Mouse (Mus musculus) embryo, embryonic 11 days (tissue): ENCODE results near the gene Spag16.

Experiments used
- DNase-seq: peaks from one replicate; pipeline ENCODE4 v3.0.0-alpha.2; 2015

Spag16 gene

DNA sequence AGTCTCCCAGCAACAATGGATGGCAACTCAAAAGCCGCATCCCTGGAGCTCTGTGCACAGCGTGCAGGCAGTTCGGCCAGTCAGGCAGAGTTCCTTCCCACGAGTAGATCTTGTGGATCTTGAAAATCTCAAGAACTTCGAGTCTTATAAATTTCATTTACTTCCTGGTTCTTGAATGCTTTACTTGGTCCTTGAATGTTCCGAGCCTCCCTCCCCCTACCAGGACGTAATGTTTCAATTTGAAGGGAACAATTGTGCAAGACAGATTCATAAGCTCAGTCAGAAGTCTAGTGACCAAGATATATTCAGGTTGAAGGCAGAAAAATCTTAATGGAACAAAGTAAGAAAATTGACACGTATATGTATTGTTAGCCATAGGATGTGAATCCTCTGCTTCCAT is 277.9 kb downstream of the Spag16 start:
- DNase-seq: no peak

DNA sequence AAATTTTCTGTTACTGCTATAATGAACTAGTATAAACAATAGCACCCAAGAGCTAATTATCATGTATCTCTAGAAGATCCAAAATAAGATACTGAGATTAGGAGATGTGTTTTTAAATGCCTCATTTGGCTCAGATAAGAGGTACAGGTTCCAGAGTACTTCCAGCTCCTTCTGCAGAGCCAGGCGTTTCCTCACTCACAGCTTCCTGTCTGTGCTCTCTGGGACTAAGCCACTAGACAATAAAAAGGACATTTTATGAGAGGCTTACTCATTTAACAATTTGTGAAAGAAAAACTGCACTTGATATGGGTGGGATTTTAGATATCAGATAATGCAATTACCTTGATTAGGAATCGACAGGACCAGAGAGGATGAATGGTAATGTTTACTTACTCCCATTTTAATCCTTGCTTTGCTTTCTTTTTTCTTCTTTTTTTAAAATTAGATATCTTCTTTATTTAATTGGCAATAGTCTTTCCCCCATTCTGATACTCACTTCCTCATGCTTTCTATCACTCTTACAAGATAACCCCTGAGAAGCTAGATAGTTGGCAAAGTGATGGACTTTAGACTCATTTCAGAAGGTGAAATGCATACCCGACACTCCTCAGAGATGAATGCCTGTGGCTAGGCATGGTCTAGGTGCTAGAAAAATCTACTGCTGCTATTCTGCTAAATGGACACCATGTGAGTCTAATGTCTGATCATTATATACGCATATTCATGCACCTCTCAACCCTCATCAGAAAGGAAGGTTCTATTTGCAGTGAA is 289.6 kb downstream of the Spag16 start:
- DNase-seq: no peak

DNA sequence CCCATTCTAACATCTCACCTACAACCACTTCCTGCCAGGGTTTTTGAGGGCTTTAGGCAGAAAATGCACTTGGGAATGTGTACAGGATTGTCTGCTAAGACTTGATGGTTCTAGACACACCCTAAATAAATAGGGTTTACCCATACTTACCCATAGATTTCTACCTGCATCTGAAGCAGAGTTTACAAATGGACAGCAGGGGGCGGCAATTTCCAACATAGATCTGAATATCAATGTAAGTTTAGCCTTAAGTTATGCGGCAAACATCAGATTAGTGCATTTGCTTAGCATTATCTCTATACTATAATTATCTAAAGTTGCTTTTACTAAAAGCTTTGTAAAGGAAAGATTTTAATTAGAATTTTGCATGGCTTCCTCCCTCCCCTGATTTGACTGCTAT is 301.3 kb downstream of the Spag16 start:
- peak; percentile 33 for DNase-seq

DNA sequence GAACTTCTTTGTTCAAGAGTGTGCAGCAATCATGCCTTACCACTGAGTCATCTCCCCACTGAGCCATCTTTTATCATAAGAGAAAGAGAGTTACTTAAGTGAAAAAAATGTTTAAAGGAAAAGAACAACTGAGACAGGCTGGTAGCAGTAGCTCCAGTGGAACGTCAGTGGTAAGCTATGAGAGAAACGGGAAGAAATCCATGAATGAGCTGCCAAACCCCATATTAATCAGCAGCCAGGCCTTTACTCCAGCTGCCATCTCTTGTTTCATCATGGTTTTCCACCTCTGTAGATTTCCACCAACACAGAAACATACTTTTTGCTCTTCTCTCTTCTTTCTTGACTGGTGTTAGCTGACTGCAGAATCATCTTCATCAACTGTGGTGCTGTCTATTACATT is 308.8 kb downstream of the Spag16 start:
- no peak for DNase-seq

DNA sequence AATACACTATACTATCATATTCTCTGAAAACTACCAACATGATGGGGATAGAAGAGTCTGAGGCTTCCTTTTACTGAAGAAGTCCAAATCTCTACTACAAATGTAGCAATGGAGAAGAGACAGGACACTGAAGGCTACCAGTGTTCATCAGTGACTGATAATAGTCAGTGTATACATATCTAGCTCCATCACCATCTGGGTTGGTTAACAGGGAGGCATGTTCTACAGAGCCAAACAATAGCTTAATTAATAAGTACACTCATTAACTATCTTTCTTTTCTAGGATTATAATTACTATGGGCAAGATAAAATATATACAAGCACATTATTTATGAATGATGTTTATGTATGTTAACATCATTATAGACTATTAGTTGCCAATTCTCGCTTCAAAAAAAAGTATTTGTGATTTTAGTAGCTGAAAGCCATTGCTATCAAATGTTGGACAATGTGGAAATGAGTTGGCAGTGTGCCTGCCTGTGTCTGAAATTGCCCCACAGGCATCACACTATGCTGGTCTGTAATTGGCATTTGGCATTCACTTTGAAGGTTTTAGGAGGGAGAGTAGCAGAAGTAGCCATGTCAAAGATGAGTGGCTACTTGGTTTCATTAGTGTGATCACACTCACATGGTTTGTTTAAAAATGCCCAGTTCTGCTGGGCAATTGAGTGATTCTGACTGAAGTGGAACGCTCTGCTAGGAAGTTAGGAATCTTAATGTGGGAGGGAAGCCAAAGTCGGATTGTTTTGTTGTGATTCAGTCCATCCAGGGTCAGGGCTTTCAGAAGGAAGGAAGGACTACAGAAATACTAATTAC is 338.8 kb downstream of the Spag16 start:
- no peak for DNase-seq

DNA sequence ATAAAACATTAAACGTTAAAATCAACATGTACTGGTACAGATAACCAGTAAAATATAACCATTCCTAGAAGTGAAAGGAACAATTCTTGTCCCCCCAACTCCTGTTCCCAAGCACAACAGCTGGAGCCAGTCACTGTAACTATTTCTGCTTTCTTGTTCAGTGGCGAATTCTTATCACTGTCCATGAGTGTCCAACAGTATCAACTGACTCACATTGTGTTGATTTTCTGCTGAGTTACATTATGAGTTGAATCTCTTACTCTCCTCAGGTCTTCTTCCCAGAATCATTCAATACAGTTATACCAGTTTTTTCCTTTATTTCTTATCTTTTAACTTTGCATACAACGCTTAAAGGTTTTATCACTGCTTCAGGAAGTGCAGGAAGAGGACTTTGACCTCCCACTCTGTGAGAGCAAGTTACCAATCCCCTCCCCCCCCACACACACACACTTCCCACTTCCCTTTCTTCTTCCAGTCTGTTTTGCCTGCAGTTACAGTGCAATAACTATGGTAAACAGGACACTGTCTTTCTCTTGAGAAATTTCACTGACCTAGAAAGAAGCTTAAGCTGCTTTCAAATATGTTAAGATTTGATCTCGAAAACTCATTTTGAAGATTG is 353.5 kb downstream of the Spag16 start:
- DNase-seq: no peak

DNA sequence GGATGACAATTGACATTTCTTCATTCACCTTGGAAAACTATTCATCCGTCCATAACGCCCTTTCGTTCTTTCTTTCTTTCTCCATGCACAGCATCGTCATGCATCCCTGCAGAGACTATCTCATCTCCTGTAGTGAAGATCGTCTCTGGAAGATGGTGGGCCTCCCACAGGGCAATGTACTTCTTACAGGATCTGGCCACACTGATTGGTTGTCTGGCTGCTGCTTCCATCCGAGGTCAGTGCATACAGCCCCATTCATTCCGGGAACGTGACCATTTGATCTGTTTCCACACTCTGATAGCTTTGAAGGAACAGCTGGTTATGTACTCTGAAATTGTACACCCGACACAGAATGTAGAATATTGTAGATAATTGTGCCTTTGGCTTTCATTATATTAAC is 438.0 kb downstream of the Spag16 start:
- no peak for DNase-seq

DNA sequence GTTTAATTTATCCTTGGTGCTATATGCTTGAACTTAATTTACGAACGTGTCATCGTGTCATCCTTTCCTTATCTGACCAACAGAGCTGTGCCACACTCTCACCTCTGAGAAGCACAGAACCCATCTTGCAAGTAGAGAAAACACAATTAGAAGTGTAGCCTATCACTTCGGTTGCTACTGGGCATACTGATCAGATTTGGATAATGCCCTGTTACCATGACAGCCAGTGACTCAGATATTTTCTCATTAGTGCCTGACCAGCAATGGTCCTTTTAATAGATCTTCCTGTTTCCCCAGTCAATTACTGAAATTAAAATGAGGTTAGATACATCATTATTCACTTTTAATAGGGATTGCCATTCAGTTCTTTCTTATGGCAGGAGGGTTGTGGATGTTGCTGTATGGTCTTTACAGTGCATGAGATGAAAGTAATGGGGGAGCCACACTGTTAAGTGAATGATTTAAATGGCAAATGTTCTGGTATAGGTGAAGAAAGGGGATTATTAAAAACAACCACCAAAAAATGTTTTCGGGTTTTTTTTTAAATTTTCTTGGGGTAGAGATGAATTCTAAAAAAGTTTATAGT is 439.2 kb downstream of the Spag16 start:
- peak; percentile 7 for DNase-seq

DNA sequence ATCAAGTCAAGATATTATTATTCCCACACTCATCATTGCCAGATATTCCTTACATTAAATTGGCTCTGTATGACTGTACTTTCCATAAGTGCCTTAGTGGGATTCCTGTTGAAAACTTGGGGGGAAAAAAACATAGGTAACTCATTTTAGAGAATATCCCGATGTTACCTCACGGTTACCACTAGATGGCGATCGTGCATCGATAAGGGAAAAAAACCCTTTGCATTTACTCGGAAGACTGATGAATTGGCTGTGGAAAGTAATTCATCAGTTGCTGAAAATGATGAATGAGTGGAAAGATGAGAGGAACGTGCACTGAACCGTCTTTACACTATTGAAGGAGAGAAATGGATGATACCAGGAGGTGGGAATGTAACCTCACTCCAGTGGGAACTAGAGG is 443.4 kb downstream of the Spag16 start:
- peak; percentile 36 for DNase-seq

DNA sequence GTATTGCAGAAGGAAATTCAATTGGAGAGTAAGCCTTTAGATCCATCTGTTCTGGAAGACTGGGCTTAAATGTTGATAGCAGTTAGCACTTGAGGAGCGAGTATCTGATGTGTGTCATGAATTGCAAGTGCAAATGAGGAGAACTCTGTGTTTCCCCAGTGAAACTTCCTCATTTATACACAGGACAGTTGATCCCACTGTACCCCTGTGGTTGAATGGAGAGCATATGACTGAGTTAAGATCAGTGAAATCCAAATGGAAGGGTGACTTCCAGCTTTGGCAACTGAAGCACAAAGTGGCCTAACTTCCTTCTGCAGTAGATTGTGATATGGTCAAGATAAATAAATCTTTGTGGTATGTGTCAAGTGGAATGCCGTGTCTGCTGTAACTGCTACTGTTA is 446.0 kb downstream of the Spag16 start:
- DNase-seq: no peak

DNA sequence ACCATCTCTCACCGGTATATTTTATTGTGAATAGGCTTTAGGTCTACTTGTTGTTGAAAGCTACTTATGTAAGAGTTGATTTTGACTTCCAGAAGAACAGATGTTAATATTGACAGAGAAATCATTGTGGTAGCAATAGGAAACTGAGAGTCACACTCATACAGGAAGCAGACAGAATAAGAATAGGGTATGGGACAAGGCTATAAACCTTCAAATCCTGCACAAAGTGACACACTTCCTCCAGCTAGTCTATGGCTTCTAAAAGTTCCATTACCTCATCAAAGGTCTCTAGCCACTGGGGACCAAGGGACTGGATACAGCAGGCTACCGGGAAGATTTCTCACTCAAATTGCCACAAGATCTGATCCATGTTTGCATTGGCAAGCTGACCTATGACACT is 452.5 kb downstream of the Spag16 start:
- DNase-seq: no peak

DNA sequence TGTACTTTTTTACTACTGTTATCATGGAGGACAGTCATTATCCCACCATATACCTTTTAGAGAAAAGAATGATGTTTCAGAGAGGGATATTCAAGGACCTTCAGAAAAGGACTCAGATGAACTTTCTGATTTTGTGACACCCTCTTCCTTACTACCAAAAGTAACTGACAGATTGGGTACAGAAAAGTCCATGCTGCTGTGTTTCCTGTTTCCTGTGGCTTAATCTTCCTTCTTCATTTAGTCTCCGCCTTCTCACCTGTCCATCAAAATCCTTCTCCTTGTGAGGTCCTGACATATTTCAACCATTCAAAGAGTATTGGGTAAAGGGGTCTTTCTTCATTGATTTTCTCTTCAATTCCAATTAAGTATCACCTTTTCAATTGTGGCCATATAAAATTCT is 456.6 kb downstream of the Spag16 start:
- no peak for DNase-seq

DNA sequence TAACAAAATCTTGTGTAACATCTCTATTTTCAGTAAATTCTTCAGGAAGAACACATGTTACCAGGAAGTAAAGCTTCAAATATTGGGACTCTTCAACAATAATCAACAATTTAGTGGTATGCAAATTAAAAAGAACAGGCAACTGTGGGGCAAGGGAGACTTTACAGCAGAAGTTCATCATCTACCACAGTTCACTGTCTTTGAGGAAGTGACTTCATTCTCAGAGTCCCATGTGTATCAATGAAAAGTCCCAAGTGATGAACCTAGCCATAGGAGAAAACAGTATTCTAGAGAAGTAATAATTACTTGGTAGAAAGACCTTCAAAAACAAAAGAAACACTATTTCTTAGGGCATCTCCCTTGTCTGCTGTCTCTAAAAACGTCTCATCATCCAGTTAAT is 457.4 kb downstream of the Spag16 start:
- DNase-seq: no peak

DNA sequence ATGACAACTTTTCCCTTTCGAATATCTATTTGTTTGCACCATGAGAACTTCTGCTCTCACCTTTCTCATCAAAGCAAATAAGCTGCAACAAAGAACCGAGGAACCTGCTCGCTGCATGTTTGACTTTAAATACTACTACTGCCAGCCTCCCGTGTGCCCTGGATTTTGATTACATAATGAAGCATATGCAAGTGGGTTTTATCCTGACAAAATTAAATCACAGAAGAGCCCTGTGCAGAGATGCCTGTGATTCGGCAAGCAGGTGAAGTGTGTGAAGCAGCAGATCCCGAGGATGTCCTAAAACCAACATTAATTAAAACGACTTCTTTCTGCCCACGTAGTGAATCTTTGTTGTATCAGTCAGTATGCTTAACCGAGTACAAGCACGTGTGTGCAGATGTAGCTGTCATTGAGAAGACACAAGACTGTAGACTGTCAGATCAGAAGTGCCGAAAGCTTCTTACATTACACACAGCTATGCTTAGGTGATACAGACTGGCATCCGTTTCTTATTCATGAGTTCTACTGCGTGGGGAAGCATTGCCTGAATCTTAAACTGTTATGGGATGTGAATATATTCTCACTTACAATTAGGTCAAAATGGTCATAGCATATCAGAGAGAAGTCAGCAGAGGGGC is 489.5 kb downstream of the Spag16 start:
- no peak for DNase-seq

DNA sequence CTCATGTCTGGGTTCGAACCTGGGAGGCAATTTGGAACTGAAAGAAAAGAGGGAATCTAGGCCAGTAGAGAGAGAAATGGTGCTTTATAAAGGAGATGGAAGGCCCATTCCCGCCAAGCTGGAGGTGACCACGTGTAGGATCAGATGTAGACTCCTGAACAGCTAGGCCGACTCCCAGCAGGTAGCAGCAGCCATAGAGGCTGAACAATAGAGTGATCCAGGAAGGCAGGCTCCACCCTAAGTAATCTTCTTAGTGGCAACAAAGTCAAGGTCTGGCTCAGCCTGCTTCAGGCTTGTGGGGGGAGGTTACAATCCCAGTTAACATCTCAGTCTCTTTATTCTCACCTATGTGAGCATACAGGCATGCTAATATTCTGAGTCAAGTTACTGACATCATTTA is 494.2 kb downstream of the Spag16 start:
- no peak for DNase-seq

DNA sequence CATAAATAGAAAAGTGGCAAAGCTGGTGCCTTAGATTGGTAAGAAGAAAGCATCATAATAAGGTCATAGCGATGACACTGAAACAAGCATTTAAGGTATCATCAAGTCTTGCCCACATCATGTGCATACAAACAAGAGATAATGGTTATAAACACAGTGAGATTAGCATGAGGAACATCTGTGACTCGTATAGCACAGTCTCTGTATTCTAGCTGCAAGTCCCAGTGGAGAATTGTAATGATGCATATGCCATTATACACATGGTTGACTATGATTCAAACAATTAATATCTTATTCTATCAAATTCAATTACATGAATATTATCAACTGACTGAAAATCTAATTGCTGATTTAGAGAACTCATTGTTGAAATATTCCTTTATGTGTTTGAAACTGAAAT is 519.4 kb downstream of the Spag16 start:
- no peak for DNase-seq

DNA sequence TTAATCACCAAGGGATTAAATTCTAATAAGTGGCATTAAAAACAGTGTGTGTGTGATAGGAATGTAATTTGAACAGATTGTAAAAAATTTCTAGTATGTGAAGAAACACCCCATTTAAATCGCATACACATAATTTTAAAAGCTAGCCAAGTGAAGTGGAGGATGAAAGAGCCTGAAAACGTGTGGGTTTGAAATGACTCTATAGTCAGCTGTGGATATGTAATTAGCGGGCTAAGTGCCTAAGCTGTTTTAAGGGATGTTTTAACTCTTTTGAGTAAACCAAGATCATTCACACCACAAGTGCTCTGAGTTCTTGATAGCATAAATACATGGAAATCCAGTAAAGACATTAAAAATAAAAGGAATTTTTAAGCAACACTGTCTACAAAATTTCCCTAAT is 524.6 kb downstream of the Spag16 start:
- no peak for DNase-seq

DNA sequence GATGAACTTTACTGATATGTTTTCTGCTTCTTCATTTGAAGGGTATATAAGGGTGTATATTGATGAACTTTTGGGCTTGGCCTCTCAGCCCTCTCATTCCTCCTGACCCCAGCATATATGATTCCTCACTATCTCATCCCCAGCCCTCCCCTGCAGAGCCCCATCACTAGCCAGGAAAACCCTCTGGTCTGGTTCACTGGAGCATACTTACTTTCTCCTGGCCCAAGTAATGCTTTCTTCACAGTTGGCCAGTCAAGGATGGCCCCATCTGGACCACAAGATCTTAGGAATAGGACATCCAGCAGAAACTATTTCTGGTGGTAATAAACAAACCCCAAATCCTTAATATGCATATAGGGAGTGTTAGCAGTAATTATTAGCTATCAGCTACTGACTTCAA is 527.2 kb downstream of the Spag16 start:
- DNase-seq: no peak

DNA sequence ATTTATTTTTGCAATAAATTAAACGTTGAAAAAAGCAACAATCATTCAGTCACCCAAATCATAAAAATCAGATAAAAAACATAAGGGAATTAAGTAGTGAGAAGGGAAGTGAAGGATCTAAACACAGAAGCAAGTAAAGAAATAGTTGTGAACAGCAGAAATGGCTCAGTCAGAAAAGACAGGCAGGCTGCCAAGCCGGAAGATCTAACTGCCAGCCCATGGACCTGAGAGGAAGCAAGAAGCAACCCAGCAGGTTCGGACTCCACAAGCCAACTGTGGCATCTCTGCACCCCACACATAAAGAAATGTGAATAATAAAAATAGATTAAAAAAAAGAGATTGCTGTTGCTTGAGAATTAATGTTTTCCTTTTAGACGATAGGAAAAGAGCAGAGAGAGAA is 545.0 kb downstream of the Spag16 start:
- DNase-seq: no peak

DNA sequence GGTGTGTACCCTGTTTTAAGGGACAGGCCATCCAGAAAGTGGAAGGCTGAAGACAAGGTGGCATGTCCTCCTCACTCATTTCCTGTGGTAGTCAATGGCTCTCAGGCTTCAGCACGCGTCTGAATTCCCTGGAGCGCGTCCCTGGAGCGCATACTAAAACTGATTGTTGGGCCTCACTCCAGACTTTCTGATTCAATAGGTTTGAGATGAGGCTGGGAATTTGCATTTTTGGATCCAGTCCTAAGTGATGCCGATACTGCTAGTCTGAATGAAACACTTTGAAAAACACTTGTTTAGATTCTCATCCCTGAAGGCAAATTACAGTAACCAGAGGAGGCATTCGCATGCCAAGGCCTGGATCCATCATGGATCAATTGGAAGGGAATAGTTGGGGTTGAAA is 553.3 kb downstream of the Spag16 start:
- DNase-seq: no peak

DNA sequence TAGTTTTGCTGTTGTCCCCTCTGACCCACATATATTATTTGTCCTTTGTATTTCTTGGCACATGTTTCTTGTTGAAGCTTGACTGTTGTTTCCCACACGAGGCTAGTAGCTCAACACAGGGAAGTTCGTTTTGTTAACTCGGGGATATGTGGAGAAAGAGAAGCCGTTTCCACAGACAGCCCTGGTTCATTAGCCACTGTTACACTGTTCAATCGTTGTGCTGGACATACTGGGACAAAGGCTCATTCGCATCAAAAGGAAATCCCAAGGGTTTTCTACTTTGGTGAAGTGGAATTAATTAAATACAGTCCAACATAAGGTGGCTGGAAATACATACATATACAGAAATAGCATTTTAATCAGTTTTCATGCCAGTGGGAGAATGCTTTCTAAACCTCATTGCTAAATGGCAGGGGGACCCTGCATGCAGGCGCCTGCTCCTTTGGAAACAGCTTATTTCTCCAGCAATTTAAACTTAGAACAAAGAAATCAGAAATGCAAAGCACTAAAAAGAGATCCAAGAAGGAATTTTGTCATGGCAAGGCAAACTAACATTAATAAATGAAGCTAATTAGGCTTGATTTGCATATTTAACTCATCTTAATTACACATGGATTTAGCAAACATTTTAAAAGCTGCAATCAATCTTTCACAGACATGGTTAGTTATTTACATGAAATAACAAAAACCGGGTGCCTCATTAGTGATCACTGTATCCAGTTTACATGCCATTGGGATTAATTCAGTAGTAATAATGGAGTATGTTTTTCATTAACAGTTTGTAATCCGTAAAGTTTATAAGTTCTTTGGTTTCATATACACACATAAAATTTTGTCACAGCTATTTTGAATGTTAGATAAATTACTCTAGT is 615.7 kb downstream of the Spag16 start:
- DNase-seq: peak; percentile 6

DNA sequence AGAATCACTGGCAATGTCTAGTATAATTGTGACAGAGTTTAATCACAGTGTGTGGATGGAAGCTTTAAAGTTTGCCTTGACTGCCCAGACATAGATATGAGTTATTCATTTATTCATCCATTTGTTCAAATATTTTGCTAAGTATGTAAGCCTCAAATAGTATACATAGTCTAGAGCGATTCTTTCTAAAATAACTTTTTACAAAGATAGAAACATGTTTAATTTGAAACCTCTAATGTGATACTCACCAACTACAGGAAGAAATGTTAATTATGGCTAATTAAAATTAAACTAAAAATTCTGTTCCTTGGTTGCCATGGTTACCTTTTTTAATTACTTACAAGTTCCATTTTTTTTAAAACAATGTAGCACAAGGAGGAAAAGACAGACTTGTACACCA is 653.1 kb downstream of the Spag16 start:
- DNase-seq: no peak
